Mouse (Mus musculus): ENCODE measurements around the gene Mrc2.

Mrc2 gene

DNA sequence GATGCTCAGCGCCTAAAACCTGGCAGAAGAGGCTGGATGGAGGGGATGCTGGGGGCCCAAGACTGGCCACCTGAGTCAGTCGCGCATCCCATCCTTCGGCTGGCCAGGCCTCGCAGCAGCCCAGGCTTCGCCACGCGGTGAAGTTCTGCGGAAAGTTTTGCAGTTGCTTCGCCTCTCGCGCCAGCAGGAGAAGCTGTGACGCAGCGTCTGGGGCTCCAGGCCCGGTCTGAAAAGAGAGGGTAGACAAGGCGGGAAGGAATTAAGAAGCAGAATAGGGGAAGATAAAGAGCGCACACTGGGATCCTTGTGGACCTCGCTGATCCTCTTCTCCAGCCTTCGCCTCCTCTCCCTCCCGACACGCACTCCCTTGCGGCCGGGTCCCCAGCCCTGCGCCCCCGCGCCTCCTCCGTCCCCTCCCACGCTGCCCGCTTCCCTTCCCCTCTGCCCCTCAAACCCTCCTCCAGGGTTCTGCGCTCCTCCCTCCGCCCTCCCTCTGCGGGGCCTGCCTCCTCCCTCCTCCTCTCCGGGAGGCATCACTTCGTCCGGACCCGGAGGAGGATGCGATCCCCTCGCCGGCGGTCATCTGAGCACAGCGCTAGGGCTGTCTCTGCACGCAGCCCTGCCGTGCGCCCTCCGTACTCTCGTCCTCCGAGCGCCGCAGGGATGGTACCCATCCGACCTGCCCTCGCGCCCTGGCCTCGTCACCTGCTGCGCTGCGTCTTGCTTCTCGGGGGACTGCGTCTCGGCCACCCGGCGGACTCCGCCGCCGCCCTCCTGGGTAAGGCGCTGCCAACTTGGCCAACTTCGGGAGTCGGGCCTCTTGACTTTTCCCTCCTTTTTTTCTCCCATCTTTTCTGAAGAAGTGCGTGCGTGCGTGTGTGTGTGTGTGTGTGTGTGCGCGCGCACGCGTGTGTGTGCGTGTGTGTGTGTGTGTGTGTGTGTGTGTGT lies at the start of gene Mrc2:
TSS of gene Mrc2 (plus strand) at position 520 of the 948 bp plus-strand sequence.
- DNase-seq: no peak

DNA sequence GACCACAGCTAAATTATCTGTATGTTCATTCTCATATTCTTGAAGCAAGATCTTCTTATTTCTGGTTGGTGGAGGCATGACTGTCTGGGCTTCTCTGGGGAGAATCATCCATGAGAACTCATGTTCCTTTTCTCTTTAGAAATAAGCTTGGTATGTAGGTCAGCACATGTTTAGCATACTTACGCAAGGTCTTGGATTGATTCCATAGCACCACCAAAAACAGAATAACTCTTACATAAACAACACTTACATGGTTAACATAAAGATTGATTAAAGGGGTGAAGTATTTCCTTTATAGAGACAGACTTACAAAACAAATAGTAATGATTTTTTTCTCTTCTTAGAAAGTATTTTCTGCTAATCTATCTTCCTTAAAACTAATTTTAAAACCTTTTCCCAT lies 46.1 kb upstream of the Mrc2 start:
- no peak for DNase-seq

DNA sequence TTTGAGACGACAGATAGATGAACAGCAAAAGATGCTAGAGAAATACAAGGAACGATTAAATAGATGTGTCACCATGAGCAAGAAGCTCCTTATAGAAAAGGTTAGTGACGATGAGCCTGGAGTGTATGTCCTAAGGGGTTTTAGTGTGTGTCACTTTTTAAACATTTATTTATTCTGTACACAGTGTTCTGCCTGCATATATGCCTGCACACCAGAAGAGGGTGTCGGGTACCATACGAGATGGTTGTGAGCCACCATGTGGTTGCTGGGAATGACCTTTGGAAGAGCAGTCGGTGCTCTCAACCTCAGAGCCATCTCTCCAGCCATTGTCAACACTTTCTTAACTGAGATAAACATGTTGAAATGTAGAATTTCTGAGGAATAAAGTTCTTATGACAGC lies 45.7 kb upstream of the Mrc2 start:
- DNase-seq: no peak

GRCm38 (mm10) chr11:105247321-105247720 lies 45.1 kb upstream of the Mrc2 start:
- DNase-seq: no peak

- no peak for DNase-seq
Measured at GRCm38 (mm10) chr11:105259733-105260132, 32.7 kb upstream of the Mrc2 start.

DNA sequence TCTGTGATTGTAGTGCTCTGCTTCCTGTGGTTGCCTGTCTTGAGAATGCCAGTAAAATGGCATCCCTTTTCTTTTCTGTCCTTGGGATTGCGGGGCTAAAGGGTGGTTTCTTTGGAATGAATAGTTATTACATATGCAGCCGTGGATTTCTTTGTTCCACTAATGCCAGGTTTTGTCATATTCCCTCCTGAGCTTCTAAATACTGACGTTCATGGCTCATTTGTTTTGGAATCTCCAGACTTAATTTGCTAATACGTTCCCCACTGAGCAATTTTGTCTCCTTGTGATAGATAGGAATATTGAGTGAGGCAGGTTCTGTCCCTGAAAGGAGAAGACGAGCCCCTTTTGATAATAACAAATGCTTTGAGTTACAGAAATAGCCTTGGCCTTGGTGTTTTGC lies 31.3 kb upstream of the Mrc2 start:
- DNase-seq: no peak

DNA sequence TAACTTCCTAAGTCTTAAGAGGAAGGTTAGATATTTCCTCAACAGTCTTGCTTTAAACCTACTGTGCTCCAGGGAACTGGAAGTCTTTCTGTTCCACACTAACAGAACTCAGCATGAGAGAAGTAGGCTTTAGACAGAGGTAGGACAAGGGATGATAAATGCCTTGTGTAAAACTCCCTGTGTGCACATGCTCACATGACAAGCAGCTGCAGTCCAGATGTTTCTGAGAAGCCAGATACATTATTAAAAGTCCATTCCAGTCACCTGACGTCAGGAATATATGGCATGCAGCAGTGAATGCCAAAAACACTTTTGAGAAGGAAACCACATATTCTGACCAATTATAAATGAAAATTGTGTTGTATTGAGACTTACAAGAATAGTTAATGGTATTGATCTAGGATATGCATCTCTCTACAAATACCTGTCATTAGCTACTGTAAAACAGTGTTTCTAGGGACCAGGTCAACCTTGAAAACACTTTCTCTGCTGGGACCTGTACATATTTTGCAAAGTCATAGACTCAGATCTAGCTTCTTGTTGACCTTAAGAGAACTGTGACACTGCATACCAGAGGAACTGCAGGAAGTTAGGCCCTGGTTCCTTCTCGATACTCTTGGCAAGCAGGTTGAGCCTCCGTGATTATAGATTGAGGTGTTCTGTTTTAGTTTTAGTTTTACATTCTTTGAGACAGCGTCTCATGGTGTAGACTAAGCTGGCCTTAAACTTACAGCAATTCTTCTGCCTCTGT lies 30.7 kb upstream of the Mrc2 start:
- no peak for DNase-seq

- no peak for DNase-seq
Measured at GRCm38 (mm10) chr11:105264506-105264905, 27.9 kb upstream of the Mrc2 start.

GRCm38 (mm10) chr11:105264988-105265387 lies 27.5 kb upstream of the Mrc2 start:
- no peak for DNase-seq

DNA sequence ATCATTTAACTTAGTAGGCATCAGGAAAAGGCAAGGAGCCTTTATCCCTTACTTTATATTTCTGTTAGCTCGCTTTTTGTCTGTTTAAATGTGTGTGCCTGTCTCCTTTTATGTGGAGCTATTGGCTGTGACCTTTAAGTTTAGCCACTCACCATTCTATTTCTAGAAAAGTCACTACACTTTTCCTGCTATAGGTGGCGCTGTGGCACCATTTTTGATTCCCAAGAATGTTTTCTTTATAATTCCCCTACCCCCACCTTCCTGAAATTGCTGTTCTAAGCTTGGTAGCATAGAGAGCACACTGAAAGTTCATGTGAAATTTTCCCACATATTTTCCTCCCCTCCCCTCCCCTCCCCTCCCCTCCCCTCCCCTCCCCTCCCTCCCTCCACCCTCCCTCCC lies 22.3 kb upstream of the Mrc2 start:
- peak; percentile 50 to 61 for DNase-seq

DNA sequence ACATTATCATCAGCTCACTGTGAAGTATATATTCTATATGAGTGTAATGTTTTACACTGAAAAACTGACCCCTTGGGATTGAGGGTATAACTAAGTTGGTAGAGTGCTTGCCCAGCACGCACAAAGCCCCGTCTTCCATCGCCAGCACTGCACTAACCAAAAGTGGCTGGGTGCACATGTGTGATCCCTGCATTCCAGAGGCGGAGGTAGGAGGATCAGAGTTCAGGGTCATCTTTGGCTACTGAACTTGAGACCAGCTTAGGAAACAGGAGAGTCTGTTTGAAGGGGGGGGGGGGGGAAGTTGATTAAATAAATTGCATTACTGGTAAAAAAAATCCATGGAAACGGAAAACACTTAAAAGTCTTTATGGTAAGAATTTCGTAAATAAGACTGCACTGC lies 12.0 kb upstream of the Mrc2 start:
- no peak for DNase-seq

- no peak for DNase-seq
Measured at GRCm38 (mm10) chr11:105281291-105281690, 11.2 kb upstream of the Mrc2 start.

- no peak for DNase-seq
Measured at GRCm38 (mm10) chr11:105281763-105282459, 10.5 kb upstream of the Mrc2 start.

- DNase-seq: no peak
Measured at GRCm38 (mm10) chr11:105282460-105282859, 10.0 kb upstream of the Mrc2 start.

DNA sequence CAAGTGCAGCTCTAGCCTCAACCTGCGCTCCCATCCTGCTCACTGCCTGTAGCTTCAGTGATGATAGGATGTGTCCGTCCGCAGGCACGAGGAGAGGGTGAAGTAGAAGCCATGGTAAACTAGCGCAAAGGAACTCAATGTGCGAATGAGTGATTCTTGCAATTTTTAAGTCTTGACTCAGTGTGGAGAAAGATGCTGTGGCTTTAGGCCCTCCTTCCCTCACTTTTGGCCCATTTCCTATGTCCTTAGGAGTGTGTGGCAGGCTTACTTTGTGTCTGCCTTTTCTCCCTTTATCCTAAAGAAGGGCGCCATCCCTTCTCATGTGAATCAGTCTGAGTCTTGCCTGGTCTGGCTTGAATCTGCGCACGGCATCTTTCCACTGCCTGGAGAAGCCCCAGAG lies 9.4 kb upstream of the Mrc2 start:
- DNase-seq: no peak

DNA sequence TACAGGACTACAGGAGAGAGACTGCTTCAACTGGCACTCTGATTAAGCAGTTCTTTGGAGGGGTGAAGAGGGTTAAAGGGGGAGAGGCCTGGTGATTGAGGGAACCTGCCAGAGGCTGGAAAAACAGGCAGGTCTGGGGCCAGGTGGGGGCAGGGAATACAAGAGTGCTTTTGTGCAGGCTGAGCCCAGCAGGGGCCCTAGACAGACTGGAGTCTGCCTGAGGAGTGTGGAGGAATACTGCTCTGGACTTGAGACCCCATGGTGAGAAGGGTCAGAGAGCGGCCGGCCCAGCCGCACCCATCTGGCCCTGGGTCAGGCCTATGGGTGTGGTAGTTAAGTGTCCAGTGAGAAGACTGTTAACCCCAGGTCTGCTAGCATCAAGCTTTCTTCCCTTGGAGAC lies 6.7 kb upstream of the Mrc2 start:
- DNase-seq: no peak

DNA sequence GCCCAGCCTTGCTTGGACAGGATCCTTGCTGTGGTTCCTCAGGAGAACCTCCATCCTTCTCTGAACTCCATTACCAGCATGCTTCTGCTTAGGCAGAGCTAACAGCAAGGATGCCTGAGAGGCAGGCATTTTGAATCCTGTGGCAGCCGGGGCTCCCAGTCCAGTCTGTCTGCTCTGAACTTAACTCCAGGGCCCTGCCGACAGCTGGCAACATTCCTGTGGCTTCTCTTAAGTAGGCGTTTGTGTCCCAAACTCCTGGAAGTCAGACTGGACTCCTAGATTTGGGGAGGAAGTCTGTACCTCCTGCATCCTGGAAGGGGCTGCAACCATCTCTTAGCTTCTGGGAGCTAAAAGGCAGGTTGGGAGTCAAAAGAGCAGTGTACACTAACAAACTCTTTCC lies 3.0 kb upstream of the Mrc2 start:
- no peak for DNase-seq

GRCm38 (mm10) chr11:105291681-105292123 lies 741 bp upstream of the Mrc2 start:
- DNase-seq: no peak

DNA sequence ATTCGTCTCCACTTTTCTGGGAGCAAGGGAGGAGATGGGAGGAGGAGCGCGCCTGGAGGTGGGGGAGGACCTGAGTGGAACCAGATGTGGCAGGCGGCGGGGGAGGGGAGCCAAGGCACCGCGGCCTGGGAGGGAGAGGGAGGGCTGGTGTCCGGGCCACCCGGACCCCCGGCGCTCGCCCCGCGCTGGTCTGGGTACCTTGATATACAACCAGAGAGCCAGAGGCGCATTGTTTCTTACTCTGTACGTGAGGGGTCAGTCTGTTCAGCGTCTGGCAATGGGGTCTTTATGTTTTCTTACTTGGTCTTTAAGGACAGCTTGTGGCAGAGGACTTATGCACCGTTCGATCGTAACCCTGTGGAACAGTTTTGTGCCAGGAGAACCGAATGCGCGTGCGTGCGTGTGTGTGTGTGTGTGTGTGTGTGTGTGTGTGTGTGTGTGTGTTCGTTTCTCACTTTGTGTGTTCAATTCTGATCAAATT lies 698 bp downstream of the Mrc2 start:
- no peak for DNase-seq

- DNase-seq: no peak
Measured at GRCm38 (mm10) chr11:105293901-105294494, 1.6 kb downstream of the Mrc2 start.

DNA sequence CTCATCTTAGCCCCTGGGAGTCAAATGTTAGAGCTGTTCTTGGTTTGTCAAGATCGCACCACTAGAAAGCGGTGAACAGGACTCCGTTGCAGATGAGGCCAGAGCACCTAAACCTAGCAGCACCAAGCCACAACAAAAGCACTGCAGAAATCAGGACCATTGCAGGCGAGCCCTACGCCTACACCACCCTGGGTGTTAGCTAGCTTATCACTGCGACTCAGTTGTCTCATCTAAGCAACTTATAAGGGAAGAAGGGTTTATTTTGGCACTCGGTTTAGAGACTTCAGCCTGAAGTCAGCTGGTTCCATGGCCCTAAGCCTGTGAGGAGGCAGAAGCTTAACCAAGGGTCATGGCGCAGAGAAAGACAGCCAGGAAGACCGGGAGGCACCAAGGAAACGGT lies 3.6 kb downstream of the Mrc2 start:
- DNase-seq: no peak

DNA sequence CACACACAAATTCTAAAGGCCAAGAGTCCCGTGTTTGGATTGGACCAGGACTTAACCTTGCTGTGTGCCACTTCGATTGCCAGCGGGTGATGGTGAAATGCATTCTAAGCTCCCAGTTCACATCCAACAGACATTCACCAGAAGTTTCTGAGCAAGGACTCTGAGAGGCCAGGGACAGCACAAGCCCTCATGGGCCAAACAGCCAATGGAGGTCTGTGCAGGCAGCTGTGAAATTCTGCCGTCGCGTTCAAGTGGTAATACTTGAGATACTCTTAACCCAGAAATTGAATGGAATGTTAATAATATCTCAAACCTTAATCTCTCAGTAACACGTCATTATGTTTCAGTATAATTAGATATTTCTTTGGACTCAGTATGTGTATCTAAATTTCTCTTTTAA lies 17.8 kb downstream of the Mrc2 start:
- no peak for DNase-seq
